Mouse (Mus musculus): ENCODE results near the gene Panx3.

GRCm38 (mm10) chr9:37681123-37681522 is 12.1 kb upstream of the Panx3 start:
- TF ChIP-seq CTCF (IDR thresholded peaks at IDR 0.05): no peak
- no peak for TF ChIP-seq EP300 (IDR thresholded peaks at IDR 0.05; ENCODE audit: insufficient read depth, low read depth, low read length)

Measured in heart, adult 2 months (tissue).